Mouse (Mus musculus) adrenal gland, adult 8-10 months (tissue): ENCODE data around the gene 1810037I17Rik. TPM values are rescaled to one million over a fixed set of nuclear protein-coding genes. Genes with fewer than 3 reads are reported as not detected.

ENCODE experiments used
- DNase-seq: peaks from one replicate; pipeline ENCODE4 v3.0.0; 2022
- total RNA-seq, 4 experiments: library from RNA; stranded (reverse); gene quantifications; 2 replicates each; pipeline ENCODE4 v1.2.4; 2022

Gene 1810037I17Rik
- 10 to 100 TPM; 41.2 to 54.4 (median 47.5) TPM for total RNA-seq

DNA sequence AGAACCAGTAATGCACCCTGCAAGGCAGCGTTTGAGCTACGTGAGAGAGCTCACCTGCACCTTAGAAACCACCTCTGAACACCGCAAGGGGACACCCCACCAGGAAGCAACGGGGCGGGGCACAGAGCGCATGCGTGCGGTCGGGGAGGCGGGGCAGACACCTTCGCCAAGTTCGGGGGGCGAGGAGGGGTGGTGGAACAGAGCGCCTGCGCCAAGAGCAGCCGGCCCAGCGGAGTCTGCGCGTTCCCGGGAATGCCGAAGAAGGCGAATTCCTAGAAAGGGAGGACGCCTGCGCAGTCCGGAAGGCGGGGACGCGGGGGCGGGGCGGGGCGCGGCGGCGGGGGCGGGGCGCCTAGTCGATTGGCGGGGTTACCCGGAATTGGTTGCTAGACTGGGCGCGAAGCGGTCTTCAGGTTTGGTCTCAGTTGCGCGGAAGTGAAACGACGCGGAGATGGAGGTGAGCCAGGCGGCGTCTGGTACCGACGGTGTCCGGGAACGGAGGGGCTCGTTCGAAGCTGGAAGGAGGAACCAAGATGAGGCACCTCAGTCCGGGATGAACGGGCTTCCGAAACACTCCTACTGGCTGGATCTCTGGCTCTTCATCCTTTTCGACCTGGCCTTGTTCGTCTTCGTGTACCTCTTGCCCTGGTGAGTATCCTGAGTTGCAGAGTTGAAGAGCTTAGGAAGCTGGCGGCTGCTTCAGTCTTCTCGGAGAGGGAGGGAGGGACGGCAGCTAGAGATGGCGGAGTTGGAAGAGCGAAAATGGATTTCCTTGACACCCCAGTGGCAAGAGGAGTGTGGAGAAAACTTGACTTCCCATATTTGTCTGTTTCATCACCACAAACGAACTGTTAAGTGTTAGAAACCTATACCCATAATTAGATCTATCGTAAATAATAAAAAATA, at the start of gene 1810037I17Rik:
TSS of gene 1810037I17Rik (plus strand) at position 195 of the 906 bp plus-strand sequence.
- DNase-seq, result peak; percentile 96

- no peak for DNase-seq
These were observed 47.1 kb upstream of the 1810037I17Rik start for GRCm38 (mm10) chr3:122876870-122877269.

DNA sequence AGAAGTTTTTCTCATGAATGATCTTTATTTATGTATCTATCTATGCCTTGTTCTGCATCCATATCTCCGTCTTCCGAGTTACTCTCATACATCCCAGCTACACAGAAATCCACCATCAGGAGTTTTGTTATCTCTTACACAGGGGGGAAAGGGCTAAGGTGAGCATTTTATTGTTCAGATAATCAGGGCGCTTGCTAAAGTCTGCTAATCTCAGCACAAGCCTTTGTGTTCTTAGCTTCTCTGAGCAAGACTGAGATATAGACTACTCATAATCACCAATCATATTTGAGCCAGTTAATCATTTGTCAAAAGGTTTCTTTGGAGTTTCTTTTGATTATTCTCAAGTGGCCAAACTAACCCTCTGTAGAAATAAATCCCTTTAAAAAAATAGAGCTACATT, 46.5 kb upstream of the 1810037I17Rik start:
- DNase-seq, result no peak

- DNase-seq, result no peak
These were observed 45.2 kb upstream of the 1810037I17Rik start for GRCm38 (mm10) chr3:122878705-122879315.

GRCm38 (mm10) chr3:122887505-122888301, 36.3 kb upstream of the 1810037I17Rik start:
- no peak for DNase-seq

GRCm38 (mm10) chr3:122888371-122888819, 35.6 kb upstream of the 1810037I17Rik start:
- DNase-seq, result no peak

- DNase-seq, result no peak
These were observed 29.2 kb upstream of the 1810037I17Rik start, which contains the start of gene Fabp2 for GRCm38 (mm10) chr3:122894772-122895171. Fabp2 (plus strand) TSS chr3:122895072.

GRCm38 (mm10) chr3:122895189-122895731, 28.7 kb upstream of the 1810037I17Rik start:
- no peak for DNase-seq

- no peak for DNase-seq
These were observed 25.7 kb upstream of the 1810037I17Rik start for GRCm38 (mm10) chr3:122898254-122898653.

GRCm38 (mm10) chr3:122903746-122904433, 20.1 kb upstream of the 1810037I17Rik start:
- DNase-seq, result no peak

- DNase-seq, result peak; percentile 19
These were observed 16.2 kb upstream of the 1810037I17Rik start for GRCm38 (mm10) chr3:122907841-122908240.

DNA sequence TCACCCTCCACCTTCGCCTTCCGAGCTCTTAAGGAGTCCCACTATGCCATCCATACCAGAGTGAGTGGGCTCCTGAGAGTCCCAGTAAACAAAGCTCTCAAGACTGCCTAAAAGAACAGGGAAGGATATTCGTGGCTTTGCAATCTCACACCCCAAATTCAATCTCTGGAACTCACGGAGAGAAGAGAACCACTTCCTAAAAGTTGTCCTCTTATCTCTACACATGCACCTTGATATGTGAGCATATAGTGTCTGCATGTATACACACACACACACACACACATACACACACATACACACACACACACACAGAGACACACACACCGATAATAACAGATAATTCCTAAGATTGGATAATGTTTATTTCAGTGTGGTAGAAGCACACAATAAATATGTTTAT, 8.5 kb upstream of the 1810037I17Rik start:
- no peak for DNase-seq

DNA sequence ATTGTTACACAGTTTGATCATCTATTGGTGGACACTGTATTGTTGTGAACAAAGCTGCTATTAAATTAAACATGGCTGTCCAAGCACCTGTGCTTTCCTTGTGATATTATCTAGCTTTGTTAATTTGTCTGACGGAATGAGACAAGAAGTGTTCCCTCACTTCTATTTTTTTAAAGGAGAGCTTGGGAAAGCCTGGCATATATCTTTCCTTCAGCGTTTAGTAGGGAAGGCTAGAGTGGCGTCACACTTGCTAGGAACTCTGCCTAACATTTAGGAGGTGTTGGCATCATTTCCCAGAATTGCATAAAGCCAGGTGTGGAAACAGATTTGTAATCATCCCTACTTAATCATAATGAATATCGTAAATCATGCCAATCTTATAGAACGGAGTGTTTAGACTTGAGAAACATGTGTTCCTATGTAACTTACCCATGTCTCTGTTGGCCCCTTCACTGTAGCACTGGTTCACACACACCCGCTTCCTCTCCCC, 7.8 kb upstream of the 1810037I17Rik start:
- DNase-seq, result no peak

- no peak for DNase-seq
These were observed 5.3 kb upstream of the 1810037I17Rik start for GRCm38 (mm10) chr3:122918672-122919071.

DNA sequence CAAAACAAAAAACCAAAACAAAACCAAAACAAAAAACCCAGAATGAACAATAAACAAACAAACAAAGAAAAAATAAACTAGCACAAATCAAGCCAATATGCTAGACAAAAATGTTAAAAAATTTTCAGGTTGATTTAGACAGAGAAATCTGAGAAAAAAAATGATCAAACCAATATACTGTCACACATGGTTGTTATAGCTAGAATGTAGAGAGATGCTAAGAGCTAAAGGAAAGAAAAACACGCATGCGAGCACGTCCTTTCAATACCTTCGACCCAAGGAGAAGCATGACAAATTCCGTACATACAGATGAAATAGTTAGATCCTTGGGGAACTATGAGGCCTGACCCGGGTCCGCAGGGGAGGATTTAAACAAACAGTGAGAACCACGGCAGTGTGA, 4.7 kb upstream of the 1810037I17Rik start, which contains the start of gene Gm10959:
TSS of gene Gm10959 (minus strand) at position 101 of the 400 bp plus-strand sequence.
- no peak for DNase-seq

GRCm38 (mm10) chr3:122920572-122921435, 3.2 kb upstream of the 1810037I17Rik start:
- no peak for DNase-seq

GRCm38 (mm10) chr3:122921676-122922527, 2.1 kb upstream of the 1810037I17Rik start:
- no peak for DNase-seq

DNA sequence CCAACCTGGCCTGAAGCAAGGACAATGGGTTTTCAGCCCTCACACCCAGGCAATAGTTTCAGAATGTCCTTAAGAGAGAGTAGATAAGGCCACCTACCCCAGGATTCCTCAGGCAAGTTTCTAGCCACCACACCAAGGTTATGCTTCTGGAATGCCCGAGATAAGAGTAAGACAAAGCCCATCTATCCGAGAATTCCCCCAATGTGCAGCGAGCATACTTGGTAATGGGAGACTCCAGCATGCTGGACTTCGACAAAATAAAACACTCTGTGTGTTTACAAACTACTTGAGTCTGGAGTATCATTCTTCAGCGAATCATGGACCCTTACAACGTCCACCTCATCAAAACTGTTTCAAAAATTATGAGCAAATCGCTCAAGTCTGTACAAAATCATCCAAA, 856 bp upstream of the 1810037I17Rik start:
- DNase-seq, result no peak

- DNase-seq, result no peak
These were observed 5.7 kb downstream of the 1810037I17Rik start for GRCm38 (mm10) chr3:122929723-122930122.
